Mouse (Mus musculus) hindbrain, embryonic 11.5 days (tissue): Measurements from ENCODE around the gene Got2. TPM values are rescaled to one million over a fixed set of nuclear protein-coding genes. Genes with fewer than 3 reads are reported as not detected.

Source experiments
- ATAC-seq: fragments of 200-750 bp; cut with Nextera tagmentation; 2 replicates; pipeline ENCODE4 v1.8.0; 2017; ENCODE audit warnings: mild to moderate bottlenecking, moderate TSS enrichment, moderate library complexity; ENCODE audit not compliant: low FRiP score
- DNase-seq: peaks from one replicate; pipeline ENCODE4 v3.0.0-alpha.2; 2015; ENCODE audit warnings: low spot score
- H3K27ac ChIP-seq: fragments of 300-500 bp; sonication (generic); 2 replicates; pipeline ENCODE4 v1.5.1; 2014; ENCODE audit warnings: mild to moderate bottlenecking, low read depth, low read length
- H3K27me3 ChIP-seq: fragments of 300-500 bp; sonication (generic); 2 replicates; pipeline ENCODE4 v1.6.1; 2014; ENCODE audit warnings: mild to moderate bottlenecking, low read length, moderate library complexity, mixed read lengths; ENCODE audit not compliant: control insufficient read depth, insufficient read depth
- H3K36me3 ChIP-seq: fragments of 300-500 bp; sonication (generic); 2 replicates; pipeline ENCODE4 v1.6.1; 2014; ENCODE audit warnings: mild to moderate bottlenecking, low read length, moderate library complexity, mixed read lengths; ENCODE audit not compliant: control insufficient read depth, insufficient read depth
- H3K4me1 ChIP-seq: fragments of 300-500 bp; sonication (generic); replicated peaks from 2 replicates; pipeline ENCODE4 v1.6.1; 2014; ENCODE audit warnings: low read length, mixed read lengths; ENCODE audit not compliant: control insufficient read depth, insufficient read depth
- H3K4me2 ChIP-seq: fragments of 300-500 bp; sonication (generic); replicated peaks from 2 replicates; pipeline ENCODE4 v1.6.1; 2014; ENCODE audit warnings: mild to moderate bottlenecking, low read depth, low read length
- H3K4me3 ChIP-seq: fragments of 300-500 bp; sonication (generic); 2 replicates; pipeline ENCODE4 v1.5.1; 2014; ENCODE audit warnings: low read depth, low read length
- H3K9ac ChIP-seq: fragments of 300-500 bp; sonication (generic); 2 replicates; pipeline ENCODE4 v1.6.1; 2014; ENCODE audit warnings: low read depth, low read length
- H3K9me3 ChIP-seq: fragments of 300-500 bp; sonication (generic); 2 replicates; pipeline ENCODE4 v1.6.1; 2016; ENCODE audit warnings: low read length; ENCODE audit not compliant: control insufficient read depth
- WGBS: fragments of 180-500 bp; shearing (Covaris S2); extraction: QIAGEN DNeasy Blood & Tissue Kit; methylation state at CpG from one replicate; pipeline ENCODE4 v1.1.7; 2014; 5-methylcytosine and 5-hydroxymethylcytosine counted together
- polyA plus RNA-seq: library from polyadenylated mRNA; unstranded; fragments of >200 nt; fragmentation: Nextera tagmentation; extraction: Ambion mirVana; gene quantifications from 2 replicates; pipeline ENCODE4 v1.2.1, GENCODE M21; 2014

Got2 gene
- 82.5 and 84.8 TPM in 2 replicates for polyA plus RNA-seq

DNA sequence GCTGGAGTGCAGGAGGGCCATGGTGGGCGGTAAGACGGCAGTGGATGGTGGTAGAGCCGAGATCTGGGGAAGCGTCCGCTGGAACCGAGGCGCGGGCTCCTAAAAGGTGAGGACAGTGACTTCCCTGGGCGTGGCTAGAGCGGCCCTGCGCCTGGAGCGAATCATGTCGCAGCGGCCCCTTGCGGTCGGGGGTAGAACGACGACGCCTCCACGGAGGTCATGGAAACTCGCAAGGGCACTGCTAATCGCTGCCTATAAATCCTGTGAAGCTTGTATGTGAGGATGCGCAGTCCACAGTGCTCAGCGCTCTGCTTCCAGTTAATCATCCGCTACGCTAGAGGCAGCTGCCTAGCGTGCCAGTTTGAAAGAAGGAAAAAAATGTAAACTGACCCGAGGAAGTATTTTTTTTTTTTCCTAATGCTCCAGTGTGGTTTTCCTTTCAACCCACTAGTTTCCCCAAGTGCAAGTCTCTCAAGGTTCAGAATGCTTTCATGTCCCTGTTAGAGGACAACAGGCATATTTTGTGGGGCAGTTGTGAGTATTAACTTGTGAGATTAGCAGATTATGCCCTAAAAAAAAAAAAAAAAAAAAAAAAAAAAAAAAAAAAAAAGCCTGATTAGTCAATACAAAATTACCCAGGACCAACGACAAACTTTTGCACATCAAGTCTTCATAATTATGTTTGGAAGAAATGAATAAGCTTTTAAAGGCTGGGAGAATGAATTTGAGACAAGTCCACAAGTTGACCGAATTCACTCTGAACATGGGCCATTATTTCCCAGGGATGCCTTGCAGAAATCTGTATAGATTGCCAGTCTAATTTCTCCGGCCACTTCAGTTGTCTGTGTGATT, at the start of gene Got2:
Gene Got2 (minus strand): TSS at position 263 of the 852 bp plus-strand sequence.
- 9% methylated on average over 29 of the region's 31 CpGs for WGBS
- peak; percentile 96 for DNase-seq
- H3K27me3 ChIP-seq, result no peaks in the 10 kb centered on the region

DNA sequence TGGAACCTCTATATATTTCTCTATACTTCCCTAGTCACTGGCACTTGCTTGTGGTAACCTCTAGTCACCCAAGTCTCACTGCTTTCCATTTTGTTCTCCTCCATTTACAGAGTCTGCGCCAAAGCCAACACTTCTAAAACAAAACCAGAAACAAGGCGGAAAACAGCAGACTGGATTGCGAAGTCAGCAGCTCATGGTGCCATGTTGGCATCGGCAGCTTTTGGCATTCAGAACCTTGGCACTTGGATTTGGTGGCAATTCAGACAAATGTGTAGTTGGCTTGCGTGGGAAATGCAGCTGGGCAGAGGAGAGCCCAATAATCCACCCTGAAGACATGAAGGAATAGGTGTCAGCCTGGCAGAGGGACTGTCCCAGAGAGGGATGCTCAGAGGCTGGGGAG, 44.5 kb upstream of the Got2 start:
- DNase-seq (no peak), ATAC-seq (no peak)
- no peak overlapping the region for H3K4me2 ChIP-seq
- WGBS, result 90% methylated on average over 5 of the region's 5 CpGs
- H3K27ac ChIP-seq, result no peak overlapping the region
- no peaks in the 10 kb centered on the region for H3K4me1 ChIP-seq
- no peaks in the 10 kb centered on the region for H3K36me3 ChIP-seq
- H3K9me3 ChIP-seq, result no peaks in the 10 kb centered on the region
- no peaks in the 10 kb centered on the region for H3K27me3 ChIP-seq
- no peak overlapping the region for H3K4me3 ChIP-seq
- no peak overlapping the region for H3K9ac ChIP-seq

More for the DNA sequence above, at the start of gene Got2:
- Histone ChIP-seq H3K4me3 (peak within 1 kb of the TSS; percentile 91), H3K9ac (peak within 1 kb of the TSS; percentile 84), H3K4me1 (peaks cover 4% of the 10 kb centered on the region; the same call in 1 of the 2 replicates), H3K9me3 (no peaks in the 10 kb centered on the region), H3K27ac (peak within 1 kb of the TSS; percentile 79), H3K4me2 (peak within 1 kb of the TSS; percentile 64), H3K36me3 (no peaks in the 10 kb centered on the region)
- ATAC-seq, result peak; percentile 90

- Histone ChIP-seq H3K4me1 (no peaks in the 10 kb centered on the region), H3K27ac (no peak overlapping the region), H3K4me2 (no peak overlapping the region), H3K27me3 (no peaks in the 10 kb centered on the region), H3K36me3 (no peaks in the 10 kb centered on the region), H3K9me3 (no peaks in the 10 kb centered on the region), H3K4me3 (no peak overlapping the region), H3K9ac (no peak overlapping the region)
- no peak for DNase-seq
- ATAC-seq, result no peak
- 72% methylated on average over 4 of the region's 4 CpGs for WGBS
These were observed 41.5 kb upstream of the Got2 start for GRCm38 (mm10) chr8:95929821-95930220.

DNA sequence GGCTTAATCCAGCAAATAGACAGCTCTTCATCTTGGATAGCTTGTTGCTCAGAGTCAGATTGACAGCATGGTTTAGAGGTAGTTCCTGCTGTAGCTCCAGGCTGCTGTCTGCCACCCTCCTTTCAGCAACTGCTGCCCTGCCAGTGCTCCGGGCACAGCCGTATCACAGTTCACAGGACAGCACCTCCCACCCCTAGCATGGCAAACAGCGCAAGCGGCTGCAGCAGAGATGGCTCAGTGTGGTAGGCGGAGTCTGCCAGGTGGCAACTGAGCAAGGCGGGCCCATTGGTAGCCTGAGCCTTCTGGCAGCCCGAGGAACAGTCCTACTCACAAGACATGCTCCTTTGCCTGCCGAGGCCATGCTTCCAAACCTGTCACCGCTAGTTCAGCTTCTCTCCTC, 27.8 kb upstream of the Got2 start:
- DNase-seq (peak; percentile 37), ATAC-seq (peak; percentile 61; the same call in 1 of the 2 replicates)
- Histone ChIP-seq H3K4me3 (no peak overlapping the region), H3K9ac (no peak overlapping the region), H3K36me3 (no peaks in the 10 kb centered on the region), H3K27me3 (no peaks in the 10 kb centered on the region), H3K27ac (no peak overlapping the region), H3K4me2 (peak overlapping the region; percentile 29), H3K4me1 (no peaks in the 10 kb centered on the region), H3K9me3 (no peaks in the 10 kb centered on the region)
- WGBS, result 5% methylated on average over 9 of the region's 9 CpGs

DNA sequence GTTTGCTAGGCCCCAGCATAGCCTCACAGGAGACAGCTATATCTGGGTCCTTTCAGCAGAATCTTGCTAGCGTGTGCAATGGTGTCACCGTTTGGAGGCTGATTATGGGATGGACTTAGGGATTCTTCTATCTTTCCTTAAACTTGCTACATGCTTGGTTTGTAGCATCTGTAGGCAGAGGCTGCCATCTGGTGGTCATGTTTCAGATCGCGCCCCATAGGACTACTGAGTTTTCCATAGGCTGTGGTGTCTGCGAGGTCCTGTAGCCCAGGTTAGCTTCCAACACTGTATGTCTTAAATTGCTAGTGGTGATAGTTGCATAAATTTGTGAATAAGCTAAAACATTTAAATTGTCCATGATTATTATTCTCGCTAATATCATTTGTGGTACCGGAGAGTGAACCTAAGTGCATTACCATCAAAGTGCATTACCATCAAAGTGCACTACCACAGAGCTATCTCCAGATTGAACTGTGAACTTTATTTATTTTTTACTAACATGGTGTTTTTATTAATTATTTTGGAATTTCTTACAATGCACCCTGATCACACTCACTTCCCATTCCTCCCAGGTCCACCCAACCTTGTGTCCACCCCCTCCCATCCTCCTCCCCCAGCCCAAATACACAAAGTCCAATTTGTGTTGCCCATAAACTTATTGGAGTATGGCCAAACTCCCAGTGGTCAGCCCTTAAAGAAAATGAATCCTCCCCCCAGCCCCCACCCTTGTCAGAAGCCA, 26.7 kb upstream of the Got2 start:
- H3K9me3 ChIP-seq, result no peaks in the 10 kb centered on the region
- no peak overlapping the region for H3K9ac ChIP-seq
- no peak overlapping the region for H3K4me3 ChIP-seq
- H3K4me2 ChIP-seq, result no peak overlapping the region
- WGBS, result 11% methylated on average over 7 of the region's 7 CpGs
- no peak overlapping the region for H3K27ac ChIP-seq
- ATAC-seq (peak; percentile 87), DNase-seq (peak; percentile 87)
- H3K27me3 ChIP-seq, result no peaks in the 10 kb centered on the region
- H3K36me3 ChIP-seq, result no peaks in the 10 kb centered on the region
- H3K4me1 ChIP-seq, result no peaks in the 10 kb centered on the region

GRCm38 (mm10) chr8:95911240-95911639, 22.9 kb upstream of the Got2 start:
- Histone ChIP-seq H3K4me2 (no peak overlapping the region), H3K4me1 (no peaks in the 10 kb centered on the region), H3K27me3 (no peaks in the 10 kb centered on the region), H3K36me3 (no peaks in the 10 kb centered on the region), H3K27ac (no peak overlapping the region), H3K9me3 (no peaks in the 10 kb centered on the region), H3K9ac (no peak overlapping the region), H3K4me3 (no peak overlapping the region)
- 89% methylated on average over 5 of the region's 5 CpGs for WGBS
- no peak for DNase-seq
- ATAC-seq, result no peak

GRCm38 (mm10) chr8:95907885-95908284, 19.5 kb upstream of the Got2 start:
- ATAC-seq (no peak), DNase-seq (no peak)
- no peak overlapping the region for H3K4me2 ChIP-seq
- no peaks in the 10 kb centered on the region for H3K4me1 ChIP-seq
- H3K36me3 ChIP-seq, result no peaks in the 10 kb centered on the region
- no peak overlapping the region for H3K4me3 ChIP-seq
- H3K9ac ChIP-seq, result no peak overlapping the region
- WGBS, result 83% methylated on average over 11 of the region's 11 CpGs
- no peaks in the 10 kb centered on the region for H3K9me3 ChIP-seq
- no peak overlapping the region for H3K27ac ChIP-seq
- H3K27me3 ChIP-seq, result no peaks in the 10 kb centered on the region

- H3K36me3 ChIP-seq, result no peaks in the 10 kb centered on the region
- no peak overlapping the region for H3K4me3 ChIP-seq
- H3K9me3 ChIP-seq, result no peaks in the 10 kb centered on the region
- no peaks in the 10 kb centered on the region for H3K4me1 ChIP-seq
- no peak overlapping the region for H3K4me2 ChIP-seq
- no peak for DNase-seq
- H3K27ac ChIP-seq, result no peak overlapping the region
- ATAC-seq, result no peak
- 91% methylated on average over 9 of the region's 9 CpGs for WGBS
- H3K9ac ChIP-seq, result no peak overlapping the region
- no peaks in the 10 kb centered on the region for H3K27me3 ChIP-seq
These were observed 18.4 kb upstream of the Got2 start for GRCm38 (mm10) chr8:95906738-95907137.
